Mouse (Mus musculus) lung, embryonic 14.5 days (tissue): Measurements from ENCODE around the gene Idnk. TPM values are rescaled to one million over a fixed set of nuclear protein-coding genes. Genes with fewer than 3 reads are reported as not detected.

Experiments
- ATAC-seq: fragments of 200-750 bp; cut with Nextera tagmentation; 2 replicates; pipeline ENCODE4 v1.8.0; 2017; ENCODE audit warnings: mild to moderate bottlenecking, moderate TSS enrichment, moderate library complexity; ENCODE audit not compliant: insufficient read depth
- DNase-seq: peaks from one replicate; pipeline ENCODE4 v3.0.0-alpha.2; 2015
- H3K27ac ChIP-seq: fragments of 300-500 bp; sonication (generic); 2 replicates; pipeline ENCODE4 v1.5.1; 2014; ENCODE audit warnings: low read depth, mild to moderate bottlenecking, moderate library complexity
- H3K27me3 ChIP-seq: fragments of 300-500 bp; sonication (generic); 2 replicates; pipeline ENCODE4 v1.6.1; 2014; ENCODE audit warnings: low read length, control low read depth; ENCODE audit not compliant: insufficient read depth
- H3K36me3 ChIP-seq: fragments of 300-500 bp; sonication (generic); 2 replicates; pipeline ENCODE4 v1.6.1; 2014; ENCODE audit warnings: control low read depth; ENCODE audit not compliant: insufficient read depth
- H3K4me1 ChIP-seq: fragments of 300-500 bp; sonication (generic); 2 replicates; pipeline ENCODE4 v1.6.1; 2014; ENCODE audit warnings: antibody characterized with exemption, control low read depth; ENCODE audit not compliant: insufficient read depth
- H3K4me2 ChIP-seq: fragments of 300-500 bp; sonication (generic); 2 replicates; pipeline ENCODE4 v1.6.1; 2014; ENCODE audit warnings: mild to moderate bottlenecking
- H3K4me3 ChIP-seq: fragments of 300-500 bp; sonication (generic); 2 replicates; pipeline ENCODE4 v1.5.1; 2014; ENCODE audit warnings: low read depth, low read length
- H3K9ac ChIP-seq: fragments of 300-500 bp; sonication (generic); 2 replicates; pipeline ENCODE4 v1.6.1; 2014
- H3K9me3 ChIP-seq: fragments of 300-500 bp; sonication (generic); 2 replicates; pipeline ENCODE4 v1.6.1; 2016; ENCODE audit warnings: low read depth, low read length, control low read depth
- CTCF ChIP-seq: IDR thresholded peaks from 2 replicates; pipeline ENCODE4 v1.5.1; 2016; ENCODE audit warnings: antibody characterized with exemption, low read depth
- WGBS: fragments of 180-500 bp; shearing (Covaris S2); extraction: QIAGEN DNeasy Blood & Tissue Kit; methylation state at CpG from one replicate; pipeline ENCODE4 v1.1.7; 2014; 5-methylcytosine and 5-hydroxymethylcytosine counted together
- polyA plus RNA-seq: library from polyadenylated mRNA; unstranded; fragments of >200 nt; fragmentation: Nextera tagmentation; extraction: Ambion mirVana; gene quantifications from 2 replicates; pipeline ENCODE4 v1.2.1, GENCODE M21; 2014

Gene Idnk
- polyA plus RNA-seq, 1 experiment from 2014 or later, result 30.9 TPM

DNA sequence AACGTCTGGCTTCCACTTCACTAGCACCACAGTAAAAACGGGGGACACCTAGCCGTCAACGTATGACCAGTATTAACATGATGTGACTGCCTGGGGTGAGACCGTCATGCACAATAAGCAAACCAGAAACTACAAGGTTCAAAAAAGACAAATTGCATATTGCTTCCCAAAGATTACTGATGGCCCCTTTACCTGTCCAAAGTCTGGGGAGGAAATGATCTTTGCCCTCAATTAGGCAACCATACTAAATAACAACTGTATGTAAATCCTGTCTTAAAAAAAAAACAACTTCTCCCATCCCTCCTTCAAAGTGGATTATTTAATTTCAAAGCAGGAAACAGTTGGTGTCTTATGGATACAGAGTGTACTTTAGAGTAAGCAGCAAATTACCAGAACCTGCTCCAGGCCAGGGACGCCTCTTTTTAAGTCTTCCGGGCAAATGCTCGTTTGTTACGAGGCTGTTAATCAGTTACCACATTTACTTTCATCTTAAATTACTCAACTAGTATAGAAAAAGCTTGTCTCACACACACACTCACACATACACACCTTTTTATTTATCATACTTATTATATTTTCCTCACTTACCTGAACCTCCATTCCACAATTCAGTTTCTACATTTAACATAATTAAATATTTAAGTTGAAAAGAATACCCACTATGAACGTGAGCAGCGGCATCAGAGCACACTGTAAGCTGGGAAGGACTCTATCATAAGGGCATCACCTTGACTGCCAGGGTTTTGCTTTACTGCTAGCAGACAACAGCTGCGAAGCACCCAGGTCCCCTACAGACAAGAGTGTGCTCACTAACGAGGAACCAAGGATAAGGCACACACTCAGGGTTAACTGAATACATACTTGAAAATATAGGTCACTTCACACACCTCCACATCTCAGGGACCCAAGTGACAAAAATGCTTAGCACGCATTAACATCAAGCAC lies 24.4 kb downstream of the Idnk start:
- WGBS, result 84% methylated on average over 14 of the region's 14 CpGs
- Histone ChIP-seq H3K4me3 (no peak overlapping the region), H3K27ac (no peak overlapping the region), H3K4me1 (no peaks in the 10 kb centered on the region), H3K9ac (no peak overlapping the region), H3K36me3 (peaks cover 74% of the 10 kb centered on the region), H3K9me3 (no peaks in the 10 kb centered on the region), H3K4me2 (no peak overlapping the region), H3K27me3 (no peaks in the 10 kb centered on the region)
- ATAC-seq (no peak), DNase-seq (no peak)
- TF ChIP-seq CTCF, result no peak

DNA sequence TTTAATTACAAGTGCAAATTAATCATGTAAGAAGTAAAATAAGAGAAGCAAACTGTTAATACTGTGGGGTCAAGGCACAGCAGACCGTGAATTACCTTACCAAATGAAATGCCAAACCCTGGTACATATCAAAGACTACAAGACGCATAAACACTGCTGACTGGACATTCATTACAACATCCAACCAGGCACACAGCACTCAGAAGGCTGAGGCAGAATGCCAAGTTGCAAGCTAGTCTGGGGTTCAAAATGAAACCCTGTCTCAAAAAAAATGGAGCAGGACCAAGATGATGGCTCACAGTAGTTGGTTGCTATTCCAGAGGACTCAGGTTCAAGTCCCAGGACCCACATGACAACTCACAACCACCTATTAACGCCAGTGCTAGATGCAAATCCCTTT lies 26.7 kb downstream of the Idnk start:
- no peak for DNase-seq
- Histone ChIP-seq H3K9ac (no peak overlapping the region), H3K9me3 (no peaks in the 10 kb centered on the region), H3K27ac (no peak overlapping the region), H3K4me3 (no peak overlapping the region), H3K36me3 (peaks cover 73% of the 10 kb centered on the region), H3K4me2 (no peak overlapping the region), H3K4me1 (no peaks in the 10 kb centered on the region), H3K27me3 (no peaks in the 10 kb centered on the region)
- WGBS, result 83% methylated on average over 3 of the region's 3 CpGs
- TF ChIP-seq CTCF, result no peak
- ATAC-seq, result no peak

DNA sequence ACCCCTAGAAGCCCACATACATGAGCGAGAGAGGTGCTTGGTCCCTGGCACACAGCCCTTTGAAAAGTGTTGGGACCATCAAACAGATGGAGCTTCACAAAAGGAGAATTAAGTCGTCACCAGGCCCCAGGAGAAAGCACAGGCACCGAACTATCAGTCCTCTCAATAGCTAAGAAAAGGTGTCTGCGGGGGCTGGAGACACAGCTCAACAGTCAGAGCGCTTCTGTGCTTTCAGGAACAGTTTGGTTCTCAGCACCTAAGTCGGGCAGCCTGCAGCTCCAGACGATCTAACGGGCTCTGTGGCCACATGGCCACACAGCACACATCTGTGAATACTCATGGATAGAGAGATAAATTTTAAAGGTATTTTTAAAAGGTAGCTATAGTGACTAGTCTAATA lies 28.8 kb downstream of the Idnk start:
- Histone ChIP-seq H3K9me3 (no peaks in the 10 kb centered on the region), H3K36me3 (peaks cover 66% of the 10 kb centered on the region)
- no peak for DNase-seq

DNA sequence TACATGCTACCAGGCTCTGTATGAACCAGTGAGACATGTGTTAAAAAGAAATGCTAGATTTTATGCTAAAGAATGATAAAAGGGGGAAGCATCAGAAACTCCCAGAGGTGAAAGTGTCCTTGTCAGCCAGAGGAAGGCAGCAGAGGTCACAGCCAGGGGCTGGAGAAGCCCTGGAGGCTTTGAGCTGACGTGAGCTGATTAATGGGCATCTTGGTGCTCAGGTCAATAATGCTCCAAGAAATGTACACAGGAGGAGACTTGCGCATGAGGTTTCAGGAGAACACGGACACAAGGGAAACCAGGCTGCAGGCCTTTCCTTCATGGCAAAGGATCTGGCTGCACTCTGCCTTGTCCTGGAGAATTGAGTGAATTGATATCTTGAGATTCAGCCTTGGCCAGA lies 30.3 kb downstream of the Idnk start:
- Histone ChIP-seq H3K4me2 (no peak overlapping the region), H3K36me3 (peaks cover 70% of the 10 kb centered on the region), H3K9me3 (no peaks in the 10 kb centered on the region), H3K4me1 (no peaks in the 10 kb centered on the region), H3K9ac (no peak overlapping the region), H3K27me3 (no peaks in the 10 kb centered on the region), H3K4me3 (no peak overlapping the region), H3K27ac (no peak overlapping the region)
- WGBS, result 82% methylated on average over 3 of the region's 3 CpGs
- no peak for DNase-seq
- no peak for TF ChIP-seq CTCF
- no peak for ATAC-seq

More for the DNA sequence above, 28.8 kb downstream of the Idnk start:
- no peak for ATAC-seq
- Histone ChIP-seq H3K4me1 (no peaks in the 10 kb centered on the region), H3K27ac (no peak overlapping the region), H3K4me2 (no peak overlapping the region), H3K4me3 (no peak overlapping the region), H3K9ac (no peak overlapping the region), H3K27me3 (no peaks in the 10 kb centered on the region)
- TF ChIP-seq CTCF, result no peak
- 91% methylated on average over 8 of the region's 8 CpGs for WGBS

DNA sequence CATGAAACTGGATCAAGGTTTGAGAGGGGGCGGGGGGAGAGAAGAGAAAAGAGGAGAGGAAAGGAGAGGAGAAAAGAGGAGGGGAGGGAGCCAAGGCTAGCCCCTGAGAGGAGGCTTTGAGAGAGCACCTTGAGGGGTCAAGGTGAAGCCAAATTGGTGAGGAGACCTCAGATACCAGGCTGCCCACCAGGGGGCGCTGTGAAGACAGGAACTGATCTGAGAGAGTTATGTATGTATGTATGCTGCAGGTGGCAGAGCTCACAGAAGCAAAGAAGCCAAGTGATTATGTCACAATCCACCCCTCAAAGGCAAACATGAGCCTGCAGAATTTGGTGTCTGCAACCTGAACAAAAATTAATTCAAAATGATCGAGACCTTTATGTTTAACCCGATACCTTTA lies 31.0 kb downstream of the Idnk start:
- H3K4me2 ChIP-seq, result no peak overlapping the region
- H3K9me3 ChIP-seq, result no peaks in the 10 kb centered on the region
- ATAC-seq (no peak), DNase-seq (peak; percentile 89)
- no peaks in the 10 kb centered on the region for H3K27me3 ChIP-seq
- no peak overlapping the region for H3K27ac ChIP-seq
- WGBS, result 59% methylated on average over 4 of the region's 4 CpGs
- H3K9ac ChIP-seq, result no peak overlapping the region
- no peaks in the 10 kb centered on the region for H3K4me1 ChIP-seq
- H3K36me3 ChIP-seq, result peaks cover 68% of the 10 kb centered on the region
- peak; percentile 91 for TF ChIP-seq CTCF
- H3K4me3 ChIP-seq, result no peak overlapping the region

DNA sequence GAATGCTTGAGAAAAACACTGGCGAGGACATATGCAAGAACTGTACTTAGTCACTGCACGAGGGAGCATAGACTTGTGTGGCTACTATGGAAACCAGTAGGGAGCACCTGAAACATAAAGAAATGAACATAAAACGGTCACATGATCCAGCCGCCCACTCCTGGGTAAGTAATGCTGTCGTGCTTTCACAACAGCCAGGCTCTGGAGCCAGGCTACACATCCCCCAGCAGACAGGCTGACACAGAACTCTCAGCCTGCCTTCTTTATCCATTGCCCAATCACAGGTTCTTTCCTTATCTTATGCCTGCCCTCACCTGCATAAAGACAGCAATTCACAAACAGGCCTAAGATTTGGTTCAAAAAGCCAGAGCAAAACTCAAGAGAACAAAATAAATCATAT lies 32.0 kb downstream of the Idnk start:
- no peak for DNase-seq
- Histone ChIP-seq H3K4me2 (no peak overlapping the region), H3K4me3 (no peak overlapping the region), H3K27me3 (no peaks in the 10 kb centered on the region), H3K9ac (no peak overlapping the region), H3K4me1 (no peaks in the 10 kb centered on the region), H3K27ac (no peak overlapping the region), H3K9me3 (no peaks in the 10 kb centered on the region), H3K36me3 (peaks cover 64% of the 10 kb centered on the region)
- no peak for ATAC-seq
- TF ChIP-seq CTCF, result no peak
- 74% methylated on average over 5 of the region's 5 CpGs for WGBS

DNA sequence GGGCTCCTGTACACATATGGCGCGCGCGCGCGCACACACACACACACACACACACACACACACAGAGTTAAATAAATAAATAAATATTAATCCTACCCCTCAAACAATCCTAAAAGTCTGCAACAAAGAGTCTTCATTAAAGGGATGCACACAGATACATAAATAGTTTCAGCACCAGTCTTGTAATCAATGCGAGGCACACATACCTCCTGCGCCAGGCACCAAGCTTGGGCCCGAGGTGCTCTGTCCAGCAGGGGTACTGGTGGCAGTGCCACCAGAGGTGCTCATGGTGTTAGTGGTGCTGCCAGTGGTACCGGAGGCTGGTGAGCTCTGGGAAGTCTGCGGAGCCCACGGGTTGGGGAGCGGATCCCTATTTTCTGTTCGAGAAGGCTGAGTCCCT lies 34.1 kb downstream of the Idnk start:
- no peaks in the 10 kb centered on the region for H3K4me1 ChIP-seq
- H3K4me3 ChIP-seq, result no peak overlapping the region
- no peaks in the 10 kb centered on the region for H3K9me3 ChIP-seq
- H3K4me2 ChIP-seq, result no peak overlapping the region
- H3K36me3 ChIP-seq, result peaks cover 73% of the 10 kb centered on the region
- H3K27ac ChIP-seq, result no peak overlapping the region
- no peak for TF ChIP-seq CTCF
- ATAC-seq (no peak), DNase-seq (no peak)
- H3K27me3 ChIP-seq, result no peaks in the 10 kb centered on the region
- no peak overlapping the region for H3K9ac ChIP-seq
- WGBS, result 98% methylated on average over 14 of the region's 14 CpGs
